ENCODE assay signal across 10 mouse cellular contexts in the genomic region with DNA sequence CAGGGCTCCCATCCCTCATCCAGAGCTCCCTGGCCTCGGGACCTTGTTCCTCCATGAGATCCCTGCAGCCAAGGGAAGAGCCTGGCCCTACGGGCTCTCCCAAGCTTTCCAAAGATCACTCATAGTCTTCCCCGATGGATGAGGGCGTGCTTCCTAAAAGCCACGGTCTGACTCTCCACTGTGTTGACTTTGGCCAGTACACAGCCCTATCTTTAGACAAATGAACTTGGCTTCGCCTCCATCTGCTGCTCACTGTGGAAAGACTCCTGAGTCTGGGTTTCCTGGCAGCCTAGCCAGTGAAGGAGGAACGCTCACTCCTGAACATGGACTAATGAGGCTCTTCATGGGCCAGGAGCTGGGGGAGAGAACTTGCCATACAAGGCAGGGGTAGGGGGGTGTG.
DNase-seq lines count a peak whose midpoint lies in the region; ATAC-seq and TF ChIP-seq lines count a peak whose summit lies in the region.
"Had no signal": no experiment of that assay in that cellular context is flagged by ENCODE, and none has a peak within 500 bp of the region (broad histone marks: within the 10 kb centered on the region; RNA-seq: fewer than 3 reads in every experiment).

No protein-coding gene starts in this region.

- H3K36me3 ChIP-seq in heart, embryonic 14.5 days (ENCODE audit: control insufficient read depth, insufficient read depth, low read length) = no peaks in the 10 kb centered on the region
- peaks cover 86% of the 10 kb centered on the region for H3K36me3 ChIP-seq in limb, embryonic 14.5 days (ENCODE audit: control insufficient read depth, insufficient read depth, low read length)
- H3K36me3 ChIP-seq: liver, embryonic 13.5 days had no signal

- no peak overlapping the region for H3K4me3 ChIP-seq in heart, embryonic 14.5 days (ENCODE audit: control insufficient read depth in 1 of 2, insufficient read depth in 1 of 2, low read depth in 1 of 2, low read length in 2 of 2)
- no peak overlapping the region for H3K4me3 ChIP-seq in limb, embryonic 14.5 days (replicated peaks; ENCODE audit: low read length)
- H3K4me3 ChIP-seq: liver, embryonic 13.5 days; myocyte had no signal

- no peak overlapping the region for H3K4me2 ChIP-seq in heart, embryonic 14.5 days (ENCODE audit: low read length)
- H3K4me2 ChIP-seq in limb, embryonic 14.5 days (replicated peaks; ENCODE audit: low read depth, low read length, severe bottlenecking) = no peak overlapping the region
- H3K4me2 ChIP-seq: liver, embryonic 13.5 days had no signal

- H3K27ac ChIP-seq in heart, embryonic 14.5 days (replicated peaks in 1 of 2; ENCODE audit: control insufficient read depth in 1 of 2, insufficient read depth in 1 of 2, low read depth in 2 of 2, low read length in 2 of 2) = no peak overlapping the region
- H3K27ac ChIP-seq in limb, embryonic 14.5 days (replicated peaks; ENCODE audit: low read depth, low read length) = no peak overlapping the region
- H3K27ac ChIP-seq: liver, embryonic 13.5 days had no signal

- no peaks in the 10 kb centered on the region for H3K9me3 ChIP-seq in heart, embryonic 14.5 days (ENCODE audit: control insufficient read depth, low read length)
- no peaks in the 10 kb centered on the region for H3K9me3 ChIP-seq in limb, embryonic 14.5 days (ENCODE audit: control insufficient read depth, low read length)
- H3K9me3 ChIP-seq: liver, embryonic 13.5 days had no signal

- H3K4me1 ChIP-seq in heart, embryonic 14.5 days (ENCODE audit: control insufficient read depth in 2 of 2, insufficient read depth in 2 of 2, low read length in 2 of 2) = peaks cover 5 to 10% of the 10 kb centered on the region in 2 experiments; a peak in 2 of 4 replicates
- no peaks in the 10 kb centered on the region for H3K4me1 ChIP-seq in limb, embryonic 14.5 days (ENCODE audit: control insufficient read depth, insufficient read depth, low read length)
- H3K4me1 ChIP-seq: liver, embryonic 13.5 days had no signal

- peak; percentile 20 for DNase-seq in adrenal gland, postnatal 14 days
- DNase-seq in adrenal gland, postnatal 10 days = no peak
- DNase-seq in cerebellum, adult 18-20 months = peak; percentile 62 to 72
- no peak for DNase-seq in limb, embryonic 14.5 days (ENCODE audit: low spot score)
- DNase-seq in thymus, postnatal 10 days (ENCODE audit: low spot score in 2 of 2) = no peak
- no peak for DNase-seq in left cerebral cortex, adult 8-10 months (ENCODE audit: low spot score in 2 of 2)
- DNase-seq in frontal cortex, postnatal 14 days (ENCODE audit: low spot score in 2 of 2) = no peak
- DNase-seq: liver, embryonic 13.5 days had no signal

- ATAC-seq in heart, embryonic 14.5 days (ENCODE audit: insufficient number of reproducible peaks, insufficient read depth, low FRiP score, low read depth) = peak; percentile 66
- peak; percentile 43; the same call in 1 of the 2 replicates for ATAC-seq in limb, embryonic 14.5 days (ENCODE audit: low FRiP score, low read depth)

- peaks cover 4% of the 10 kb centered on the region; the same call in 1 of the 2 replicates for H3K27me3 ChIP-seq in heart, embryonic 14.5 days (ENCODE audit: control insufficient read depth, insufficient read depth, low read length)
- no peaks in the 10 kb centered on the region for H3K27me3 ChIP-seq in limb, embryonic 14.5 days (ENCODE audit: control insufficient read depth, insufficient read depth, low read length)
- H3K27me3 ChIP-seq: liver, embryonic 13.5 days had no signal

- WGBS in heart, embryonic 14.5 days = 54% methylated on average over 7 of the region's 7 CpGs
- 77% methylated on average over 7 of the region's 7 CpGs for WGBS in limb, embryonic 14.5 days

- TF ChIP-seq POLR2A in limb, embryonic 14.5 days (IDR thresholded peaks at IDR 0.05; ENCODE audit: borderline replicate concordance, extremely low read depth, insufficient read depth, insufficient read length) = no peak

- H3K9ac ChIP-seq in heart, embryonic 14.5 days (ENCODE audit: low read length) = no peak overlapping the region
- no peak overlapping the region for H3K9ac ChIP-seq in limb, embryonic 14.5 days (ENCODE audit: low read depth, low read length, severe bottlenecking)
- H3K9ac ChIP-seq: liver, embryonic 13.5 days had no signal

Comparison
In these comparisons a context has a peak if more than half of its experiments do, and no peak if none do; other contexts are left out.
1. DNase-seq: peak in adrenal gland, postnatal 14 days (single experiment) and cerebellum, adult 18-20 months (2 of 2); none in adrenal gland, postnatal 10 days (single experiment), limb, embryonic 14.5 days (single experiment), thymus, postnatal 10 days (0 of 2), left cerebral cortex, adult 8-10 months (0 of 2) and frontal cortex, postnatal 14 days (0 of 2).